Mouse (Mus musculus): Measurements from ENCODE around the gene Ess2. TPM values are rescaled to one million over a fixed set of nuclear protein-coding genes. Genes with fewer than 3 reads are reported as not detected.
"Not testable (repeated sequence)": the region's sequence is repeated elsewhere in the genome, so short reads cannot be mapped to it uniquely, and the experiment has no call there.

The Ess2 gene
- polyA plus RNA-seq (2015; fragmentation: Nextera tagmentation; extraction: Ambion mirVana) = 43.9 and 48.2 TPM in 2 replicates

DNA sequence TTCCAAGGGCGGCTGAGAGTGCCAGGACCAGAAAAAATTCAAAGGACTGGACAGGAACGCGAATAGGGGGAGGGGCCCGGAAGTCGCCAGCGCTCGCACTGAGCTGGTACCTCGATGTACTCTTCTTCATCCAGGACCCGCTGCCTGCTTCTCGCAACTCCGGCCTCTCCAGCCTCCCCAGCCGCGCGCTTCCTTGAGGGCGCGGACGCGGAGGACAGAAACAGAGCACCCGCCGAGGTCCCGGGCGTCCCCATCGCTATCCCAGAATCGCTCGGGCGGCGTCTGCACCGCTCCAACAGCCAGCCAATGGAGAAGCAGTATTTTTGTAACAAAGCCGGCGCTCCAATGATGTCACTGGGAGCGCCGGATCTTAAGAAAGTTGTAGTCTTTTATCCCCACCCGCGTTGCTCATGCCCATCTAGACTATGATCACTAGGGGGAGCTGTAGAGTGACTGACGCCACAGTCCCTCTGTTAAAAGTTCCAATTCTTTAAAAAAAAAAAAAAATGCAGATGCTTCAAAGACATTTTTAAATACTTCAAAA is at the start of gene Ess2:
Gene Ess2, minus strand, starts transcription at position 297 of the 544 bp plus-strand sequence.
- peak within 1 kb of the TSS; percentile 74 for H3K4me3 ChIP-seq
- WGBS = under 1% methylated on average over 35 of the region's 35 CpGs
- peaks cover 45% of the 10 kb centered on the region for H3K27me3 ChIP-seq
- peaks cover 34% of the 10 kb centered on the region for H3K36me3 ChIP-seq
- H3K9ac ChIP-seq = peak within 1 kb of the TSS; percentile 77
- no peaks in the 10 kb centered on the region for H3K9me3 ChIP-seq
- peaks cover 22% of the 10 kb centered on the region for H3K4me1 ChIP-seq (replicated peaks)
- ATAC-seq (ENCODE audit: low read depth) = peak; percentile 91
- H3K27ac ChIP-seq (replicated peaks) = peak within 1 kb of the TSS; percentile 75
- peak within 1 kb of the TSS; percentile 79 for H3K4me2 ChIP-seq

DNA sequence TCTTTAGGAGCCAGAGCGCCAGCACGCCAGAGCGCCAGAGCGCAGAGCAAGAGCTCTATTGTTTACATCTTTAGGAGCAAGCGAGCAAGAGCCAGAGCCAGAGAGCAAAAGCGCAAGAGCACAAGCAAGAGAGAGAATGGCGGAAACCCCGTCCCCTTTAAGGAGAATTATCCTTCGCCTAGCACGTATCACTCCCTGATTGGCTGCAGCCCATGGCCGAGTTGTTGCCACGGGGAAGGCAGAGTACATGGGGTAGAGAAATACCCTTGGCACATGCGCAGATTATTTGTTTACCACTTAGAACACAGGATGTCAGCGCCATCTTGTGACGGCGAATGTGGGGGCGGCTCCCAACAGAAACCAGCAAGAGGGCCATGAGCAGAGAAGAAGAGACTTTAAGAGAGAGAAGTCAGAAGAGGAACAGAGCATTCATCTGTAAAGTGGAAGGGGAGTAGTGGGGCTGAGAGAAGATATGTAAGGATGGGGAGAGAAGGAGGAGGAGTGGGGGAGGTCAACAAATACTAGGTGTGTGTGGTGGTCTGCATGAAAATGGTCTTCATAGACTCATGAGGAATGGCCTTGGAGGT is 45.0 kb upstream of the Ess2 start:
- ATAC-seq (ENCODE audit: low read depth); H3K36me3 ChIP-seq; H3K27ac ChIP-seq (replicated peaks); H3K4me1 ChIP-seq (replicated peaks); H3K9me3 ChIP-seq; H3K4me3 ChIP-seq; H3K27me3 ChIP-seq; H3K4me2 ChIP-seq; H3K9ac ChIP-seq: not testable (repeated sequence)
- 97% methylated on average over 17 of the region's 17 CpGs for WGBS

DNA sequence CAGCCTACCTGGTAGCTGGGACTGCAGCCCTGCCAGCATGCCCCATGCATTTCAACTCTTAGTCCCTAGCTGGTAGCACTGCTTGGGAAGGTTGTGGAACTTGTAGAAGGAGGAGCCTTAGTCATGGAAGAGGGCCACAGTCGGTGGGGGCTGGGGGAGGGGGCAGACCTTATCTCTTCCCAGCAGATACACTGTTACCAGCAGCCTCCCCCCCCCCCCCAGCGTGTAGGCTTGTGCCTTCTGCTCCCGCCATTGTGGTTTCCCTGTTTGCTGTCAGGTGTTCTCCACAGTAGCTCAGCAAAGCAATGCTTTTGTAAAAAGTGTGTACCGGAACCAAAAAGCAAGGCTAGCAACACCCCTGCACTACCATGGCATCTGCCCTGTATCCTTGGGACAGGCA is 40.5 kb upstream of the Ess2 start:
- no peak overlapping the region for H3K9ac ChIP-seq
- peaks cover 16% of the 10 kb centered on the region for H3K4me1 ChIP-seq (replicated peaks)
- no peak overlapping the region for H3K27ac ChIP-seq (replicated peaks)
- no peaks in the 10 kb centered on the region for H3K36me3 ChIP-seq
- WGBS = 97% methylated on average over 4 of the region's 4 CpGs
- H3K4me2 ChIP-seq = no peak overlapping the region
- no peak for ATAC-seq (ENCODE audit: low read depth)
- H3K27me3 ChIP-seq = no peaks in the 10 kb centered on the region
- no peak overlapping the region for H3K4me3 ChIP-seq
- no peaks in the 10 kb centered on the region for H3K9me3 ChIP-seq

DNA sequence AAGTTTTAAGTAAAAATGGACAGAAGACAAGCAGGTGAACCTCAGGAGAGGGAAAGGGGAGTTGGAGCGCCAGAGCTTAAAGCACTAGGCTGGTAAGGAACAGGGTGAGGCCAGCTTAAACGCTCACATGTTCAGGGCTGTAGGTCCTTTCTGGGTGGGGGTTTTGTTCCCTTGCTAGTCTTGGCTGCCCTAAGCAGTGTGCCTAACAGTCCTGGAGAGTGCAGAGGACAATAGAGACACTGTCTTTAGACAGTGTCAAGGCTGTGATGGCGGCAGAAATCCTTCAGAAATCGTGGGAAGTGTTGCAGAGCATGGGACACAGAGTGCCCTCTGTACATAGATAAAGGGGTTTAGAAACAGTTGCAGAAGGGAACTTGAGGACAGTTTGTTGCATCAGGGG is 38.9 kb upstream of the Ess2 start:
- H3K9ac ChIP-seq = no peak overlapping the region
- H3K4me1 ChIP-seq (replicated peaks) = peaks cover 16% of the 10 kb centered on the region
- ATAC-seq (ENCODE audit: low read depth) = no peak; the same call in 1 of the 2 replicates
- no peak overlapping the region for H3K4me2 ChIP-seq
- 46% methylated on average over 4 of the region's 4 CpGs for WGBS
- no peaks in the 10 kb centered on the region for H3K9me3 ChIP-seq
- no peak overlapping the region for H3K4me3 ChIP-seq
- no peaks in the 10 kb centered on the region for H3K36me3 ChIP-seq
- H3K27ac ChIP-seq (replicated peaks) = no peak overlapping the region
- no peaks in the 10 kb centered on the region for H3K27me3 ChIP-seq

DNA sequence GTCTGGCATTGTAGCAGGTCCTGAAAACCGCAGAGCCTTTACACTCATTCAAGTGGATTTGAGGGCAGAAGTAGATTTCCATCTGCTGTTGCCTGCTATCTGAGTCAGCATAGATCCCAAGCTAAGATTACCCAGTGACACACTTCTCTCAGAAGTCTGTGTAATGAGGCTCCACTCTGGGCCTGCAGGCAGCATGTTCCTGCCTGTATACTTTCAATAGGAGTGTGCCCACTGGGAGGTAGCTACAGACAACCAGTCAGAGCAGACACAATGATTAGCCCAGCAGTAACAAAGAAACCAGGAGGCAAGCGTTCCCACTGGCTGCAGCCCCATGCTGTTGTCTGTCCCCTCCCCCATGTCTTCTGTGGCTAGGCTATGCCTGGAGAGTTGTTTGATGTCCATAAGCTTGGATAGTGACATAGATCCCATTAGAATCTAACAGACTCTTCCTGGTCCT is 38.3 kb upstream of the Ess2 start:
- ATAC-seq (ENCODE audit: low read depth) = peak; percentile 72; the same call in 1 of the 2 replicates
- Histone ChIP-seq H3K4me2 (no peak overlapping the region), H3K9ac (no peak overlapping the region), H3K4me1 (replicated peaks) (peaks cover 16% of the 10 kb centered on the region), H3K27me3 (no peaks in the 10 kb centered on the region), H3K36me3 (no peaks in the 10 kb centered on the region), H3K9me3 (no peaks in the 10 kb centered on the region), H3K27ac (replicated peaks) (0 out of 2 replicates have a peak overlapping the region, but pooled peaks have one; percentile 23), H3K4me3 (no peak overlapping the region)
- WGBS = 32% methylated on average over 2 of the region's 2 CpGs

DNA sequence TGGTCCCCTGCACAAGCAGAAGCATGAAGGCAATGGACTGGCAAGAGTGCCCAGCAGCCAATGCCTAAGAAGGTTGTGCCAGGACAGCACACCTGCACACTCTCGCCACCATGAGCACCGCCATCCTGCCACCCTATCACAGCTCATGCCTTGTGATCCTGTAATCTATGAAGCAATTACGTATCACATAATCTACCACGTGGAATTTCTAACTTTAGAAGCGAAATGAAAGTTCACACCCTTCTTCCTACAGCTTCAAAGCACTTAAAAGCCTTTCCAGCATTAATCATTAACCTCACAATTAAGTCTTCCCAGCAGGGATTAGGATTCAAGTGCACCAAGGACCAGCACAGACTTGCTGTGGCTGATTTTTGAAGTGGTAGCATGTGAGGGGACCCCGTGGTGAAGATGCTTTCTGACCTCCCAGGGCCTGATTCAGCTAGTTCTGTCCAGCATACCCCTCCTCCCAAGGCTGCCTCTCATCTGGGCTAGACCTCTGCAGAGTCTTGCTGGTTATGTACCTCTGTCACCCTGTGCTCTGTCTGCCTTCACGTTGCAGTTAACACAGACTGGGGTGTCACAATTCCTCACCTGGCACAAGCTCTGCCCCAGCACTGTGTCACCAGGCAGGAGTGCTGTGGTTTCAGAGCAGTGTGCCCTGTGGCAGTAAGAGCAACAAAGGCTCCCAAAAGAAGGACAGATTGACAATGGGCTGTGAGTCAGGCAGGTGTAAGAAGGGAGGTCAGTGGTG is 34.1 kb upstream of the Ess2 start:
- Histone ChIP-seq H3K9me3 (no peaks in the 10 kb centered on the region), H3K4me3 (no peak overlapping the region), H3K36me3 (no peaks in the 10 kb centered on the region), H3K9ac (no peak overlapping the region), H3K27me3 (no peaks in the 10 kb centered on the region), H3K4me1 (replicated peaks) (peaks cover 14% of the 10 kb centered on the region), H3K4me2 (no peak overlapping the region), H3K27ac (replicated peaks) (no peak overlapping the region)
- 48% methylated on average over 7 of the region's 7 CpGs for WGBS
- ATAC-seq (ENCODE audit: low read depth) = no peak

GRCm38 (mm10) chr16:17943466-17943865 is 32.3 kb upstream of the Ess2 start:
- H3K4me1 ChIP-seq (replicated peaks) = 0 out of 2 replicates have a peak, but pooled peaks cover 5% of the 10 kb centered on the region
- H3K4me3 ChIP-seq = no peak overlapping the region
- no peak overlapping the region for H3K4me2 ChIP-seq
- no peak for ATAC-seq (ENCODE audit: low read depth)
- H3K27me3 ChIP-seq = no peaks in the 10 kb centered on the region
- 71% methylated on average over 8 of the region's 8 CpGs for WGBS
- H3K27ac ChIP-seq (replicated peaks) = no peak overlapping the region
- H3K9me3 ChIP-seq = no peaks in the 10 kb centered on the region
- no peak overlapping the region for H3K9ac ChIP-seq
- H3K36me3 ChIP-seq = no peaks in the 10 kb centered on the region

DNA sequence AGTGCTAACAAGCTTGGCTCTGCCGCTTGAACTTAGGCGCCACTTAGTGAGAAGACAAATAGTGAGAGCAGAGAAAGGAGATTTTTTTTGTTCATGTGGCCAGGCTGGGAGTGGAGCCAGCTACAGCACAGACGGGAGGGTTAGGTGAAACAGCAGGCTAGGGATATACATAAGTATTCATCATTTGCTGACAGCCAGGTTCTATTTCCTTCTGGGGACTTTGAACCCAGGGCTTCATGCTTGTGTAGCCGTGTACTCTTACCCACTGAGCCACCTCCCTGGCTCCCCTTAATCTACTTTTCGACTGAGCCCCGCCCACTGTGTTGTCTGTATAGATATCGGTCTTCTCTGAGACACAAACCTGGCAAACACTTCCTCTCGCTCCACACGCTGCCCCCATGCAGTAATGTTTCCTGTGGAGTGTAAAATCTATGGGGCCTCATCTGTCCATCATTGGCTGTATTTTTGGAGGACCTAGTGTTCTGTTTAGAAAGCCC is 28.2 kb upstream of the Ess2 start:
- Histone ChIP-seq H3K27ac (replicated peaks) (no peak overlapping the region), H3K36me3 (no peaks in the 10 kb centered on the region), H3K4me3 (no peak overlapping the region), H3K27me3 (0 out of 2 replicates have a peak, but pooled peaks cover 6% of the 10 kb centered on the region), H3K4me2 (no peak overlapping the region), H3K9me3 (no peaks in the 10 kb centered on the region), H3K4me1 (replicated peaks) (0 out of 2 replicates have a peak, but pooled peaks cover 5% of the 10 kb centered on the region), H3K9ac (no peak overlapping the region)
- WGBS = 67% methylated on average over 9 of the region's 9 CpGs
- ATAC-seq (ENCODE audit: low read depth) = peak; percentile 23; the same call in 1 of the 2 replicates

DNA sequence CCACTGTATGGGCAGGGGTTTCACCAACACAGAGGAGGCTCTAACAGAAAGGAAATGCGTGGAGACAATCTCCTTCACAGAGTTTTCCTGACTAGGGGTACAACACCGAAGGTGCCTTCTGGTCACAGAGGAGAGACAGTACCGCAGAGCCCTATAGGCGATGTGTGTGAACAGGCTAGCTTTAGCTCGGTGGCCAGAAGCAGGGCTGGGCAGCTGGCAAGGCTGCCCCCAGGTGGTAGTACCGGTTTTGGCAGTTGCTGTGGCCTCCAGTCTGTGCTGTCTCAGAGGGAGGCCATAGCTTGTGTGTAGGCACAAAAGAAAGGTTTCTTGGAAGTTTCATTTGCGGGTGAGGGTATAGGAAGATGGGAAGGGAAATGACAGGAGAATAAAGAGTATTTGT is 27.7 kb upstream of the Ess2 start:
- no peak overlapping the region for H3K4me3 ChIP-seq
- H3K27me3 ChIP-seq = 0 out of 2 replicates have a peak, but pooled peaks cover 6% of the 10 kb centered on the region
- 8% methylated on average over 7 of the region's 7 CpGs for WGBS
- no peaks in the 10 kb centered on the region for H3K36me3 ChIP-seq
- H3K9me3 ChIP-seq = no peaks in the 10 kb centered on the region
- H3K4me2 ChIP-seq = no peak overlapping the region
- no peak overlapping the region for H3K27ac ChIP-seq (replicated peaks)
- H3K9ac ChIP-seq = no peak overlapping the region
- H3K4me1 ChIP-seq (replicated peaks) = 0 out of 2 replicates have a peak, but pooled peaks cover 5% of the 10 kb centered on the region
- peak; percentile 84; the same call in 1 of the 2 replicates for ATAC-seq (ENCODE audit: low read depth)

DNA sequence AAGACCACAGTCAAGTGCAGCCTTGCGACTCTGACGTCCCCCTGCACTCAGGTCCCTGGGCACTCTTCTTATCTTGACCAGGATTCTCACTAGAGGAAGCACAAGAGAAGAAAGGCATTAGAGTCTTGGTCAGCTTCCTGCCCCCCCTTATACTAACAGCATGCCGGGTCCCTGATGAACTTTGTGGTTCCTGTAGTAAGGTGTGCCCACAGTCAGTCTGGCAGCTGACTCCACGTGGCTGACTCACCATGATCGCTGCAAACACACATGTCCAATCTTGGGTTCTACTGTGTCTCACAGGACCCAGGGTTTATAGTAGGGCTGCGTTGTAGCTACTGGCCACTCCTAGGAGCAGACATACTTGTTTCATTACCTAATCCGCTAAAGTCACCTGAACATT is 27.0 kb upstream of the Ess2 start:
- Histone ChIP-seq H3K9me3 (no peaks in the 10 kb centered on the region), H3K27ac (replicated peaks) (no peak overlapping the region), H3K9ac (no peak overlapping the region), H3K4me3 (no peak overlapping the region), H3K36me3 (no peaks in the 10 kb centered on the region), H3K27me3 (0 out of 2 replicates have a peak, but pooled peaks cover 6% of the 10 kb centered on the region), H3K4me2 (no peak overlapping the region), H3K4me1 (replicated peaks) (0 out of 2 replicates have a peak, but pooled peaks cover 5% of the 10 kb centered on the region)
- no peak for ATAC-seq (ENCODE audit: low read depth)
- 77% methylated on average over 7 of the region's 7 CpGs for WGBS

DNA sequence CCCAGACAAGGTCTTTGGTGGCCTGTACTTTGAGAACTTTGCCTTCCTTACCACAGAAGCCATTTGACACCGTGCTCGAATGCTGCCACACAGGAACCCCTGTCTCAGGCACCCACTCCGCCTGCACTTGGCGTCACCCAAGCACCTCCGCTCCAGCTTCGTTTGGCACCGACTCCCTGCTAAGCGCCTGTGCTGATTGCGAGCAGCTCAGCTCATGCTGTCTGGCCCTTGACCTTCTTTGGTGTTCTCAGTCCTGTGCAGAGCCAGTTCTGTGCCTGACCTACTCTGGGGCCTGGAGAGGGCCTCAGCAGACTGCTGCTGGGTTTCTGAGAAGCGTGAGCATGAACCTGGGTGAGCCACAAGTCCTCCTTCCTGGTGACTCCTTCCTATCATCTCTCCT is 25.6 kb upstream of the Ess2 start:
- no peak for ATAC-seq (ENCODE audit: low read depth)
- Histone ChIP-seq H3K27ac (replicated peaks) (no peak overlapping the region), H3K4me3 (no peak overlapping the region), H3K36me3 (no peaks in the 10 kb centered on the region), H3K9me3 (no peaks in the 10 kb centered on the region), H3K4me1 (replicated peaks) (0 out of 2 replicates have a peak, but pooled peaks cover 5% of the 10 kb centered on the region), H3K4me2 (no peak overlapping the region), H3K27me3 (0 out of 2 replicates have a peak, but pooled peaks cover 6% of the 10 kb centered on the region), H3K9ac (no peak overlapping the region)
- WGBS = 82% methylated on average over 10 of the region's 10 CpGs

DNA sequence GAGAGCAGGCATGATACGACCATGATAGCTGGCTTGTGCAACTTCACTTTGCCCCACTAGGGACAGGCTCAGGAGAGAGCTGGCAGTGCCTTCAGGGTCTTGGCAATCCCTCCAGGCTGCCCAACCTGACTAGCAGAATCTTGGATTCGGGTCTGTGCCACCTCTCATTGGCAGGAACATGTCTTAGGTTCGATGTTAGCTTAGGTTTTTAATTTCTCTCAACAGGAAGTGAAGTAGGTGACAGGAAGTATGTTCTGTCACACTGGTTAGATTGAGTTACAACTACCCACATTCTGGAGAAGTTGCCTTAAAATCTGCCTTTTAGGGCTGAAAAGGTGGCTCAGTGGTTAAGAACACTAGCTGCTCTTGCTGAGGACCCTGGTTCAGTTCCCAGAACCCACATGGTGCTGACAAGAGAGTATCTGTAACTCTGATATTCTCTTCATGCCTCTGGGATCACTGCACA is 23.3 kb upstream of the Ess2 start:
- no peaks in the 10 kb centered on the region for H3K36me3 ChIP-seq
- H3K27me3 ChIP-seq = 0 out of 2 replicates have a peak, but pooled peaks cover 6% of the 10 kb centered on the region
- 0 out of 2 replicates have a peak, but pooled peaks cover 5% of the 10 kb centered on the region for H3K4me1 ChIP-seq (replicated peaks)
- ATAC-seq (ENCODE audit: low read depth) = no peak
- no peak overlapping the region for H3K4me3 ChIP-seq
- H3K27ac ChIP-seq (replicated peaks) = no peak overlapping the region
- no peaks in the 10 kb centered on the region for H3K9me3 ChIP-seq
- 73% methylated on average over 3 of the region's 3 CpGs for WGBS
- no peak overlapping the region for H3K4me2 ChIP-seq
- no peak overlapping the region for H3K9ac ChIP-seq

Measured in neural tube, embryonic 13.5 days (tissue).